8 mouse cellular contexts compared by ENCODE assay signal in the genomic region with DNA sequence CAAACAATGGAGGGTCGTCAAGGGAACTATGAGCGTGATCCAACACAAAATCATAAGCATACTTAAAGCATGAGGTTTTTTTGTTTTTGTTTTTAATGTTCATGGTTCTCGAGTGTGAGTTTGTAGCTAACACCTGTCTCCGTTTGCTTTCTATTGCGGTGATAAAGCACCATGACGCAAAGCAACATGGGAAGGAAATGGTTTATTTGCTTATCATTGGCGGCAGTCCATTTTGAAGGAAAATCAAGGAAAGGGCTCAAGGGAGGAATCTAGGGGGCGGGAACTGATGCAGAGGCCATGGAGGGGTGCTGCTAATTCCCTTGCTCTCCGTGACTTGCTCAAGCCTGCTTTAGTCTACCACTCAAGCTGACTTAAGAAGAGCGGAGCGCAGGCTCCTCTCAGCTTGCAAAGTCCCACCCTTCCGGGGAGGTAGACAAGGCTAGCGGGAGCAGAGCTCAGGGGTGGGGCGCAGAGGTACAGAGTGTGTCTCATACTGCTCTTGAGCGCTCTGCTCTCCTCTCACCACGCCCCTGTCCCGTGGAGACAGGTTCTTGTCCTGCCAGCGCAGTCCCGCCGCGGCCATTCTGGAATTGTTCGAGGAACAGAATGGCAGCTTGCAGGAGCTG. TPM values are rescaled to one million over a fixed set of nuclear protein-coding genes. Genes with fewer than 3 reads are reported as not detected.
A peak's percentile ranks its signal among the peaks of the same experiment; 100 is the strongest.
DNase-seq lines count a peak whose midpoint lies in the region; ATAC-seq lines count a peak whose summit lies in the region.

No protein-coding gene starts in this region.

- no peaks in the 10 kb centered on the region for H3K9me3 ChIP-seq in heart, embryonic 13.5 days
- no peaks in the 10 kb centered on the region for H3K9me3 ChIP-seq in limb, embryonic 12.5 days

- H3K4me3 ChIP-seq in heart, embryonic 13.5 days: peak overlapping the region; percentile 42
- peak overlapping the region; percentile 15 for H3K4me3 ChIP-seq in limb, embryonic 12.5 days (replicated peaks)

- WGBS in heart, embryonic 13.5 days: 21% methylated on average over 22 of the region's 22 CpGs
- WGBS in limb, embryonic 12.5 days: 32% methylated on average over 22 of the region's 22 CpGs

- intact Hi-C loops in left cerebral cortex, postnatal 14 days (cut with DNase I): loop anchor here (5.0 to 10.0 kb wide), 2 partner anchors 135 to 468 kb away; a partner anchor contains a TSS

- H3K4me2 ChIP-seq in heart, embryonic 13.5 days: peak overlapping the region; percentile 65
- peak overlapping the region; percentile 39 for H3K4me2 ChIP-seq in limb, embryonic 12.5 days

- H3K36me3 ChIP-seq in heart, embryonic 13.5 days: no peaks in the 10 kb centered on the region
- H3K36me3 ChIP-seq in limb, embryonic 12.5 days: no peaks in the 10 kb centered on the region

- DNase-seq in heart, adult 8-10 months (ENCODE audit: low spot score): no peak
- DNase-seq in naive thymus-derived CD4-positive, alpha-beta T cell, adult 2 months (ENCODE audit: low read depth): peak; percentile 57
- DNase-seq in left cerebral cortex, postnatal 14 days (ENCODE audit: low spot score in 2 of 2): no peak
- DNase-seq in cerebellum, adult 9-11 months: no peak
- DNase-seq in urinary bladder, postnatal 14 days (ENCODE audit: low spot score): no peak

- no peak overlapping the region for H3K27ac ChIP-seq in heart, embryonic 13.5 days (replicated peaks)
- no peak overlapping the region for H3K27ac ChIP-seq in limb, embryonic 12.5 days

- H3K4me1 ChIP-seq in heart, embryonic 13.5 days: peaks cover 8% of the 10 kb centered on the region
- H3K4me1 ChIP-seq in limb, embryonic 12.5 days (replicated peaks): peaks cover 13% of the 10 kb centered on the region

- ATAC-seq in heart, embryonic 13.5 days (ENCODE audit: extremely low read depth, insufficient number of reproducible peaks, low FRiP score, low TSS enrichment): no peak
- ATAC-seq in erythroblast, adult 5-6 weeks (replicated peaks; ENCODE audit: low FRiP score, poor library complexity, severe bottlenecking): peak; percentile 70
- ATAC-seq in limb, embryonic 12.5 days (ENCODE audit: insufficient number of reproducible peaks, insufficient read depth, low FRiP score, low TSS enrichment, low read depth): 0 out of 2 replicates have a peak, but pooled peaks have one; percentile 38

- peak overlapping the region; percentile 25; the same call in 1 of the 2 replicates for H3K9ac ChIP-seq in heart, embryonic 13.5 days
- H3K9ac ChIP-seq in limb, embryonic 12.5 days (replicated peaks): no peak overlapping the region

- peaks cover 44% of the 10 kb centered on the region for H3K27me3 ChIP-seq in heart, embryonic 13.5 days (replicated peaks)
- peaks cover 23% of the 10 kb centered on the region for H3K27me3 ChIP-seq in limb, embryonic 12.5 days

RNA-seq across cellular contexts. Expression of a gene that starts 12.2 kb away (rescaled TPM):
- polyA plus RNA-seq in heart, embryonic 13.5 days (2015; fragmentation: Nextera tagmentation; extraction: Ambion mirVana): 0.23 and 0.24 TPM in 2 replicates
- total RNA-seq in heart, adult 8-10 months (2022): not detected
- total RNA-seq in erythroblast, adult 5-6 weeks (2015; ENCODE audit: low replicate concordance): 56.8 and 60.7 TPM in 2 replicates
- total RNA-seq in erythroblast, adult 5-6 weeks (2017; ENCODE audit: low replicate concordance): 32.9 and 47.0 TPM in 2 replicates
- polyA plus RNA-seq in limb, embryonic 12.5 days (2016; fragmentation: Nextera tagmentation; extraction: Ambion mirVana): 0.12 and 0.28 TPM in 2 replicates
- under 1 TPM in 1 of 2 experiments, not detected in 1; 0.34 TPM for total RNA-seq in left cerebral cortex, postnatal 14 days (2021)

RNA-seq across cellular contexts. Expression of a gene that starts 15.6 kb away (rescaled TPM):
- 8.8 and 9.0 TPM in 2 replicates for polyA plus RNA-seq in heart, embryonic 13.5 days (2015; fragmentation: Nextera tagmentation; extraction: Ambion mirVana)
- not detected for total RNA-seq in heart, adult 8-10 months (2022)
- 503 and 549 TPM in 2 replicates for total RNA-seq in erythroblast, adult 5-6 weeks (2015; ENCODE audit: low replicate concordance)
- 671 and 837 TPM in 2 replicates for total RNA-seq in erythroblast, adult 5-6 weeks (2017; ENCODE audit: low replicate concordance)
- 2.1 and 3.0 TPM in 2 replicates for polyA plus RNA-seq in limb, embryonic 12.5 days (2016; fragmentation: Nextera tagmentation; extraction: Ambion mirVana)
- total RNA-seq in left cerebral cortex, postnatal 14 days (2021): under 1 TPM; 0.36 to 0.46 TPM

RNA-seq across cellular contexts. Expression of a gene that starts 34.2 kb away (rescaled TPM):
- polyA plus RNA-seq in heart, embryonic 13.5 days (2015; fragmentation: Nextera tagmentation; extraction: Ambion mirVana): 182 and 204 TPM in 2 replicates
- 100 to 1,000 TPM; 239 to 263 (median 259) TPM for total RNA-seq in heart, adult 8-10 months (2022)
- not detected in 2 replicates for total RNA-seq in erythroblast, adult 5-6 weeks (2015; ENCODE audit: low replicate concordance)
- not detected in 2 replicates for total RNA-seq in erythroblast, adult 5-6 weeks (2017; ENCODE audit: low replicate concordance)
- 8.1 and 8.2 TPM in 2 replicates for polyA plus RNA-seq in limb, embryonic 12.5 days (2016; fragmentation: Nextera tagmentation; extraction: Ambion mirVana)
- total RNA-seq in left cerebral cortex, postnatal 14 days (2021): under 1 TPM in 1 of 2 experiments, not detected in 1; 0.32 TPM

RNA-seq across cellular contexts. Expression of a gene that starts 57.1 kb away (rescaled TPM):
- polyA plus RNA-seq in heart, embryonic 13.5 days (2015; fragmentation: Nextera tagmentation; extraction: Ambion mirVana): 44.3 and 44.6 TPM in 2 replicates
- 10 to 100 TPM; 16.3 to 24.2 (median 22.1) TPM for total RNA-seq in heart, adult 8-10 months (2022)
- total RNA-seq in erythroblast, adult 5-6 weeks (2015; ENCODE audit: low replicate concordance): 28.2 and 32.1 TPM in 2 replicates
- 31.6 and 34.2 TPM in 2 replicates for total RNA-seq in erythroblast, adult 5-6 weeks (2017; ENCODE audit: low replicate concordance)
- polyA plus RNA-seq in limb, embryonic 12.5 days (2016; fragmentation: Nextera tagmentation; extraction: Ambion mirVana): 59.5 and 61.4 TPM in 2 replicates
- 1 to 10 TPM; 9.4 to 9.7 TPM for total RNA-seq in left cerebral cortex, postnatal 14 days (2021)

RNA-seq across cellular contexts. Expression of a gene that starts 57.2 kb away (rescaled TPM):
- 9.9 and 10.5 TPM in 2 replicates for polyA plus RNA-seq in heart, embryonic 13.5 days (2015; fragmentation: Nextera tagmentation; extraction: Ambion mirVana)
- total RNA-seq in heart, adult 8-10 months (2022): 10 to 100 TPM; 10.8 to 19.7 (median 15.5) TPM
- 44.0 and 47.2 TPM in 2 replicates for total RNA-seq in erythroblast, adult 5-6 weeks (2015; ENCODE audit: low replicate concordance)
- 30.6 and 42.7 TPM in 2 replicates for total RNA-seq in erythroblast, adult 5-6 weeks (2017; ENCODE audit: low replicate concordance)
- polyA plus RNA-seq in limb, embryonic 12.5 days (2016; fragmentation: Nextera tagmentation; extraction: Ambion mirVana): 19.7 and 21.3 TPM in 2 replicates
- total RNA-seq in left cerebral cortex, postnatal 14 days (2021): 10 to 100 TPM; 31.5 to 33.3 TPM

Comparison
In these comparisons a context has a peak if more than half of its experiments do, and no peak if none do; other contexts are left out.
1. RNA of a gene that starts 12.2 kb away (total RNA-seq): 32.9 to 60.7 TPM in erythroblast, adult 5-6 weeks; 0.34 TPM in left cerebral cortex, postnatal 14 days and not detected in heart, adult 8-10 months; every median in the first group is over 10 times any median in the second.
2. RNA of a gene that starts 15.6 kb away (total RNA-seq): 503 to 837 TPM in erythroblast, adult 5-6 weeks; 0.36 to 0.46 TPM in left cerebral cortex, postnatal 14 days and not detected in heart, adult 8-10 months; every median in the first group is over 100 times any median in the second.
3. RNA of a gene that starts 34.2 kb away (total RNA-seq): 239 to 263 TPM in heart, adult 8-10 months; 0.32 TPM in left cerebral cortex, postnatal 14 days and not detected in erythroblast, adult 5-6 weeks; every median in the first group is over 100 times any median in the second.